Mouse (Mus musculus) liver, embryonic 12.5 days (tissue): Measurements from ENCODE around the gene Adamts4. TPM values are rescaled to one million over a fixed set of nuclear protein-coding genes. Genes with fewer than 3 reads are reported as not detected.

ENCODE experiments used
- ATAC-seq: fragments of 200-750 bp; cut with Nextera tagmentation; 2 replicates; pipeline ENCODE4 v1.8.0; 2017; ENCODE audit warnings: moderate number of reproducible peaks, mild to moderate bottlenecking, moderate library complexity
- H3K27ac ChIP-seq: fragments of 300-500 bp; sonication (generic); 2 replicates; pipeline ENCODE4 v1.5.1; 2016; ENCODE audit warnings: mild to moderate bottlenecking
- H3K27me3 ChIP-seq: fragments of 300-500 bp; sonication (generic); replicated peaks from 2 replicates; pipeline ENCODE4 v1.6.1; 2016; ENCODE audit warnings: mild to moderate bottlenecking, moderate library complexity
- H3K36me3 ChIP-seq: fragments of 300-500 bp; sonication (generic); 2 replicates; pipeline ENCODE4 v1.6.1; 2016; ENCODE audit warnings: mild to moderate bottlenecking, moderate library complexity
- H3K4me1 ChIP-seq: fragments of 300-500 bp; sonication (generic); 2 replicates; pipeline ENCODE4 v1.6.1; 2016
- H3K4me2 ChIP-seq: fragments of 300-500 bp; sonication (generic); 2 replicates; pipeline ENCODE4 v1.6.1; 2016; ENCODE audit warnings: mild to moderate bottlenecking, moderate library complexity
- H3K4me3 ChIP-seq: fragments of 300-500 bp; sonication (generic); 2 replicates; pipeline ENCODE4 v1.5.1; 2016; ENCODE audit warnings: mild to moderate bottlenecking, moderate library complexity
- H3K9ac ChIP-seq: fragments of 300-500 bp; sonication (generic); 2 replicates; pipeline ENCODE4 v1.6.1; 2016; ENCODE audit warnings: mild to moderate bottlenecking, moderate library complexity
- H3K9me3 ChIP-seq: fragments of 300-500 bp; sonication (generic); replicated peaks from 2 replicates; pipeline ENCODE4 v1.6.1; 2016; ENCODE audit warnings: mild to moderate bottlenecking, moderate library complexity
- WGBS: fragments of 180-500 bp; shearing (Covaris S2); methylation state at CpG from one replicate; pipeline ENCODE4 v1.1.7; 2016; ENCODE audit not compliant: insufficient replicate concordance; 5-methylcytosine and 5-hydroxymethylcytosine counted together
- polyA plus RNA-seq: library from polyadenylated mRNA; unstranded; fragments of >200 nt; fragmentation: Nextera tagmentation; extraction: Ambion mirVana; gene quantifications from 2 replicates; pipeline ENCODE4 v1.2.1, GENCODE M21; 2016

Adamts4 gene
- polyA plus RNA-seq, 1 experiment from 2014 or later = 0.61 TPM

- H3K27ac ChIP-seq = peak overlapping the region; percentile 71
Measured at GRCm38 (mm10) chr1:171221281-171222193, 28.7 kb upstream of the Adamts4 start.

DNA sequence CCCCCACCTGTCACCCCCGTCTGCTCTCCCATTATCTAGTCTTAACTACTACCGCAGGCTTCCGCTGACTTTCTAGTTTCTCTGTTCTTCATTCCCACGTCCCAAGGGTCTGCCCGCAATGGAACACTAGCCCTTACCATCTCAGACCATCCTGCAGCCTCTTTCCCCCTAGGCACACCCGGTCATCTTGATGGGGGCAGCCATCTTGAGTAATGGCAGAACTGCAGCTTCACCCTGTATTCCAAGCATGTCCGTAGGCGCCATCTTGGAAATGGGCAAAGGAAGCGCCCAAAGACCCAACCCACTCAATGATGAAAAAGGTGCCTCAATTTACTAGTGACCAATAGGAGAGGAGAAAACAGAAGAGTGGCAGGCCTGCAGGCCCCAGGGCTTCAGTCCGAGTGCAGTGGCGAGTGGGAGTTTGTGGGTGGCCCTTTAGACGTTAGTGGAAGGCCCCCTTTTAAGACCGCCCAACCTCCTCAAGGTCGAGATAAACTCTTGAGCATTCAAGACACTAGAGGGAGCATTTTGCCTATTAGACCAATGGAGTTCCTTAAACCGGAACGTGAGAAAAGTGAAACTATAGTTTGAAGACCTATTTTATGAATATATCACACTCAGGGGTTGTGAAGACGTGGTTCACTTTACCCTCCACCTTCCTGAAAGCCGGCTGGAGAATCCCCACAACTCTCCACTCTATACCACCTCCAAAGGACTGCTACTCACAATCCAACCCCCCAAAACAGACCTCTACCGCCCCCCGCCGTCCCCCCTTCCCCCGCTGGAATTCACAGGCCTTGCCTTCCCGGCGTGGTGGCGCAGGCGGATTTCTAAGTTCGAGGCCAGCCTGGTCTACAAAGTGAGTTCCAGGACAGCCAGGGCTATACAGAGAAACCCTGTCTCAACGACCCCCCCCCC lies 27.7 kb upstream of the Adamts4 start, which contains the start of gene Tomm40l:
Gene Tomm40l (minus strand): TSS at position 277 of the 918 bp plus-strand sequence.
- peaks cover 30% of the 10 kb centered on the region for H3K4me1 ChIP-seq
- H3K9ac ChIP-seq = peak within 1 kb of the TSS; percentile 76
- H3K27ac ChIP-seq = peak within 1 kb of the TSS; percentile 93
- peak; percentile 97 for ATAC-seq
- H3K36me3 ChIP-seq = peaks cover 25% of the 10 kb centered on the region
- H3K4me2 ChIP-seq = peak within 1 kb of the TSS; percentile 91
- H3K9me3 ChIP-seq = no peaks in the 10 kb centered on the region
- peak within 1 kb of the TSS; percentile 74 for H3K4me3 ChIP-seq
- H3K27me3 ChIP-seq = no peaks in the 10 kb centered on the region
- 1% methylated on average over 28 of the region's 28 CpGs for WGBS

More at GRCm38 (mm10) chr1:171221281-171222193, 28.7 kb upstream of the Adamts4 start:
- Histone ChIP-seq H3K9ac (peak overlapping the region; percentile 72), H3K36me3 (peaks cover 25% of the 10 kb centered on the region), H3K27me3 (no peaks in the 10 kb centered on the region), H3K4me2 (peak overlapping the region; percentile 91), H3K4me3 (peak overlapping the region; percentile 74), H3K9me3 (no peaks in the 10 kb centered on the region), H3K4me1 (peaks cover 26% of the 10 kb centered on the region)
- 5% methylated on average over 22 of the region's 22 CpGs for WGBS
- no peak for ATAC-seq

DNA sequence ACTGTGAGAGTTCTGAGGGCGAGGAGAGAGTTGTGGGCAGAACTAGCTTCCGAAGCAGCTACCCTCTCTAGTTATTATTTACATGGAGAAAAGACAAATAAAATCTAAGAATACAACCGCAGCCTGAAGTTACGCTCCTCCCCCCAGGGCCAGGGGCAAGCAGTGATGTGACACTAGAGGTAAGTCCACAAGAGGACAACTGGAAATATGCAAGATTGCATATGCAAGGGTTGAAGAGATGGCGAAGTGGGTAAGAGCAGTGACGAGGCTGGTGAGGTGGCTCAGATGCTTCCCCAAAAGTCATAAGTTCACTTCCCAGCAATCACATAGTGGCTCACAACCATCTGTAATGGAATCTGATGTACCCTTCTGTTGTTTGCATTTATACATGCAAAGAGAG lies 27.1 kb upstream of the Adamts4 start:
- H3K36me3 ChIP-seq = peaks cover 25% of the 10 kb centered on the region
- peaks cover 30% of the 10 kb centered on the region for H3K4me1 ChIP-seq
- H3K4me2 ChIP-seq = peak overlapping the region; percentile 91
- H3K27me3 ChIP-seq = no peaks in the 10 kb centered on the region
- no peak for ATAC-seq
- WGBS = 57% methylated on average over 6 of the region's 6 CpGs
- H3K9ac ChIP-seq = peak overlapping the region; percentile 76
- H3K27ac ChIP-seq = peak overlapping the region; percentile 93
- peak overlapping the region; percentile 74 for H3K4me3 ChIP-seq
- no peaks in the 10 kb centered on the region for H3K9me3 ChIP-seq

DNA sequence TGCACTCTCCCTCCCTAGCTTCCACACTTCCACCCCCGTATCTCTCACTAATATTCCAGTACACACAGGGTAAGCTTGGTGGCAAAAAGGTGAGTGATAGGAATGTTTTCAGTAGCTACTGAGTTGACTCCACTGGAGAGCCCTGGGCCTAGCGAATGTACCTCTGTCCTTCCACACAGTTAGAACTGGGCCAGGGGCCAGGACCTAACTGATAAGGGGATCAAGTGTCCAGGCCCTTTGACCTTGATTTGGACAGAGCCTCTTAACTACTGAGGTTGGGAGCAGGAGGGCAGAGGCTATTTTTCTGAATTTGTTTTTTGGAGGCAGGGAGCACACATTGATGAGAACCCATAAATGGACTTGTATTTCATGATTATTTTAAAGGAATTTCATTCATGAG lies 26.4 kb upstream of the Adamts4 start:
- H3K27me3 ChIP-seq = no peaks in the 10 kb centered on the region
- H3K27ac ChIP-seq = peak overlapping the region; percentile 93; the same call in 1 of the 2 replicates
- H3K36me3 ChIP-seq = peaks cover 19% of the 10 kb centered on the region
- ATAC-seq = no peak
- no peak overlapping the region for H3K9ac ChIP-seq
- H3K9me3 ChIP-seq = no peaks in the 10 kb centered on the region
- H3K4me2 ChIP-seq = no peak overlapping the region
- H3K4me1 ChIP-seq = peaks cover 30% of the 10 kb centered on the region
- 76% methylated on average over 2 of the region's 2 CpGs for WGBS
- no peak overlapping the region for H3K4me3 ChIP-seq

- H3K4me3 ChIP-seq = peak within 1 kb of the TSS; percentile 41
- H3K9me3 ChIP-seq = no peaks in the 10 kb centered on the region
Measured at GRCm38 (mm10) chr1:171224857-171225256, 25.4 kb upstream of the Adamts4 start, which contains the start of gene Apoa2. TSS of gene Apoa2 (plus strand) at chr1:171225054.

DNA sequence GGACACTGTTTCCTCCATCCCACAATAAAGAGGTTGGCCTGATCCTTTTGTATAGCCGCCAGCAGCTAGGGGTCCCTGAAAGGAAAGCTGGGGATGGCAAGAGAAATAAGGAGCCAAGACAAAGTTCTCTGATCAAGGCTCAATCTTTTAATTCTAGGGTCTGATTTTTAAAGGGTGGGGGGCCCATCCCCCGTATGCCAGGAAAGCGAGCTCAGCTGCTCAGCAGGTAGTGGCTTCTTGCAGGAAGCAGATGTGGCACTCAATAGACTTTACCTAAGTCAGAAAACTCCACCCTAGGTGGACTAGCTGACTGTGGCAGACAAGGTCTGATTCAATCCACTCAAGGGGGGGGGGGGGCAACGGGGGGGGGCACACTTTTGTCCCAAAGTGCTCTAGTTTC lies 23.4 kb upstream of the Adamts4 start:
- no peaks in the 10 kb centered on the region for H3K27me3 ChIP-seq
- no peak for ATAC-seq
- peaks cover 27% of the 10 kb centered on the region for H3K4me1 ChIP-seq
- no peak overlapping the region for H3K4me3 ChIP-seq
- H3K4me2 ChIP-seq = peak overlapping the region; percentile 47; the same call in 1 of the 2 replicates
- H3K36me3 ChIP-seq = no peaks in the 10 kb centered on the region
- WGBS = 52% methylated on average over 4 of the region's 4 CpGs
- no peak overlapping the region for H3K9ac ChIP-seq
- H3K27ac ChIP-seq = no peak overlapping the region
- no peaks in the 10 kb centered on the region for H3K9me3 ChIP-seq

More at GRCm38 (mm10) chr1:171224857-171225256, 25.4 kb upstream of the Adamts4 start, which contains the start of gene Apoa2:
- Histone ChIP-seq H3K4me1 (peaks cover 32% of the 10 kb centered on the region), H3K27ac (peak within 1 kb of the TSS; percentile 93), H3K36me3 (peaks cover 8% of the 10 kb centered on the region), H3K4me2 (peak within 1 kb of the TSS; percentile 47), H3K27me3 (no peaks in the 10 kb centered on the region), H3K9ac (peak within 1 kb of the TSS; percentile 57)
- WGBS = 68% methylated on average over 5 of the region's 5 CpGs
- ATAC-seq = no peak

GRCm38 (mm10) chr1:171227879-171228278 lies 22.3 kb upstream of the Adamts4 start:
- no peak overlapping the region for H3K9ac ChIP-seq
- H3K4me1 ChIP-seq = peaks cover 33% of the 10 kb centered on the region
- no peak overlapping the region for H3K4me3 ChIP-seq
- no peak overlapping the region for H3K27ac ChIP-seq
- no peaks in the 10 kb centered on the region for H3K9me3 ChIP-seq
- no peak overlapping the region for H3K4me2 ChIP-seq
- ATAC-seq = no peak
- H3K36me3 ChIP-seq = no peaks in the 10 kb centered on the region
- no peaks in the 10 kb centered on the region for H3K27me3 ChIP-seq
- WGBS = 55% methylated on average over 1 of the region's 1 CpGs

DNA sequence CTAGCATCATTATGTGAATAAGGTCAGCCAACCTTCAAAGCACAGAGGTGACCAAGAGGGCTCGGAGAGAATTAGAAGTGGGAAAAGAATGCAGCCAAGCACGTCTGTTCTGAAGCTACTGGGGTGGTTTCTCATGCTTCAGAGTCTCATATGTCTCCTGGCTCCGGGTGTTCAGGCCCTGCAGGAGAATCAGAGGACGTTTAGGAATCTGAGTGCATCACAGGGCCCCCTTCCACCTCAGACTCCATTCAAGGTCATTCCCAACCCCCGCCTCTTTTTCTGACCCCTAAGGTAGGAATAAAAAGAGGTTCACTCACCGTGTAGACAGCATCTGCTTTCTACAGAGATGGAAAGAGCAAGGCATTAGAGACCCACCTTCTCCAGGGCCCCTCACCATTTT lies 20.5 kb upstream of the Adamts4 start:
- Histone ChIP-seq H3K4me3 (no peak overlapping the region), H3K27me3 (no peaks in the 10 kb centered on the region), H3K9me3 (no peaks in the 10 kb centered on the region), H3K27ac (no peak overlapping the region), H3K4me1 (peaks cover 45% of the 10 kb centered on the region), H3K4me2 (no peak overlapping the region), H3K36me3 (peaks cover 13% of the 10 kb centered on the region), H3K9ac (no peak overlapping the region)
- no peak for ATAC-seq
- 69% methylated on average over 6 of the region's 6 CpGs for WGBS

GRCm38 (mm10) chr1:171230215-171230614 lies 20.0 kb upstream of the Adamts4 start:
- no peak overlapping the region for H3K27ac ChIP-seq
- 71% methylated on average over 3 of the region's 3 CpGs for WGBS
- no peak overlapping the region for H3K9ac ChIP-seq
- H3K9me3 ChIP-seq = no peaks in the 10 kb centered on the region
- no peak overlapping the region for H3K4me2 ChIP-seq
- H3K4me3 ChIP-seq = no peak overlapping the region
- H3K27me3 ChIP-seq = no peaks in the 10 kb centered on the region
- H3K36me3 ChIP-seq = peaks cover 17% of the 10 kb centered on the region
- peaks cover 50% of the 10 kb centered on the region for H3K4me1 ChIP-seq
- no peak for ATAC-seq

- H3K9me3 ChIP-seq = no peaks in the 10 kb centered on the region
- peak overlapping the region; percentile 35 for H3K4me2 ChIP-seq
- 25% methylated on average over 4 of the region's 4 CpGs for WGBS
- 0 out of 2 replicates have a peak overlapping the region, but pooled peaks have one; percentile 5 for H3K4me3 ChIP-seq
- peaks cover 34% of the 10 kb centered on the region for H3K36me3 ChIP-seq
- H3K27me3 ChIP-seq = no peaks in the 10 kb centered on the region
- ATAC-seq = no peak
- peaks cover 54% of the 10 kb centered on the region for H3K4me1 ChIP-seq
- no peak overlapping the region for H3K9ac ChIP-seq
- 0 out of 2 replicates have a peak overlapping the region, but pooled peaks have one; percentile 41 for H3K27ac ChIP-seq
Measured at GRCm38 (mm10) chr1:171231844-171232243, 18.4 kb upstream of the Adamts4 start.

GRCm38 (mm10) chr1:171232348-171232747 lies 17.9 kb upstream of the Adamts4 start:
- Histone ChIP-seq H3K36me3 (peaks cover 39% of the 10 kb centered on the region), H3K9ac (no peak overlapping the region), H3K9me3 (no peaks in the 10 kb centered on the region), H3K27ac (peak overlapping the region; percentile 41; the same call in 1 of the 2 replicates), H3K4me3 (0 out of 2 replicates have a peak overlapping the region, but pooled peaks have one; percentile 5), H3K4me2 (peak overlapping the region; percentile 35), H3K27me3 (no peaks in the 10 kb centered on the region), H3K4me1 (peaks cover 54% of the 10 kb centered on the region)
- 50% methylated on average over 5 of the region's 5 CpGs for WGBS
- no peak for ATAC-seq
